Mouse (Mus musculus) thymus, postnatal 10 days (tissue): ENCODE data around the gene Slc38a4.

Source experiments
- DNase-seq, 2 experiments: peaks; one replicate each; pipeline ENCODE4 v3.0.0; 2021; ENCODE audit warnings: low spot score in 2 of 2

Gene Slc38a4

GRCm38 (mm10) chr15:97015036-97015596, 40.6 kb downstream of the Slc38a4 start:
- DNase-seq, result no peak

- DNase-seq, result no peak
These were observed 44.0 kb downstream of the Slc38a4 start for GRCm38 (mm10) chr15:97011599-97012372.

DNA sequence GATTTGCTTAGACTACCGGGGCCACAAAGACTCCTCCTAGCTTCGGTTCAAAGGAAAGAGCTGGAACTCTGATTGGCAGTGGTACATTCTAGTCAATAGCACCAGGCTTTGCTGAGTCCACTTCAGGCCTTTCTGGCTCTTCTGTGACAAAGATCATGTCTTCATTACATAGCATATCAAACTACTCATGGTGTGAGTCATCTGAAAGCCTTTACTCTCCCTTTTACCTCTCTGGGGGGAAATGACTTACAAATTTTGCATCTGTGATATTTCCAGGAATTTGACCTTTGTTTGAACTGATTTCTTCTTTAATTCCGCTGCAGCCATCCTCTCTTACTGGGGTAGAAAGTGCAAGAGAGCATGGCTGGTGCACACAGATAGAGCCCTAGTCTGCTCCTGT, 46.5 kb downstream of the Slc38a4 start:
- no peak for DNase-seq

- DNase-seq, result no peak
These were observed 50.0 kb downstream of the Slc38a4 start for GRCm38 (mm10) chr15:97005631-97006234.

- no peak for DNase-seq
These were observed 51.3 kb downstream of the Slc38a4 start for GRCm38 (mm10) chr15:97004525-97004867.

- no peak for DNase-seq
These were observed 51.8 kb downstream of the Slc38a4 start for GRCm38 (mm10) chr15:97003851-97004524.

DNA sequence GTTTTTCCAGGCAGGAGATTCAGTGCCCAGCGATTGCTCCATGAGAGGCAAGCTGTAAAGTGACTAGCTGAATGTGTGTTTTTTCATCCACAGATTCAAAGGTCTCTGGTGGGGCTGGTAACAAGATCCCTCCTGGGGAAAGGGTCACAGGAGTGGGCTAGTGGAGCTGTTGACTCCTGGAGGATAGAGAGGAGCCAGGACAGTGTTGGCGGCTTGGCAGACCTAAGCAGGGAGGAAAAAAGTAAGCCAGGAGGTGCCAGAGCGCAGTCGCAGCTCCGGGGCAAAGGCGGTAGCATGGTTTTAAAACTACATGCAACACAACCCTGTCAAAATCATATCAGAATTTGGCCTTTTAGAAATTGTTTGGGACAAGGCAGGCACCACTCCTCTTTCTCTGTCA, 52.6 kb downstream of the Slc38a4 start:
- no peak for DNase-seq

DNA sequence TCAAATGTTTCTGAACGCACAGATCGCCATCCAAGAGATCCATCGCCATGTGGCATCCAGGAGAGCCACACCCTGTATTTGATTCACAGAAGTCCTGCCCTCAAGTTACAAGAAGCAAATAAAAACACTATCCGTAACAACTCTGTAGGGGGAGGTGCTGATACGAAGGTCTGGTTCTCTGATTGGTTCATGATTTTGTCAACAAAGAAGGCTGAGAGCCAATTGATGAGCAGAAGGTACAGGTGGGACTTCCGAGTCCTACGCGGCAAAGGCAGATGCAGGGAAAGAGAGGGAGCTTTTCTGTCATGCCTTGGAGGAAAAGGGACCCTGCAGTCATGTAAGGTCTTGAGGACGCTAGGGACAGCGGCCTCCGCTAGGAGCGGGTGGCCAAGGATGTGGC, 53.0 kb downstream of the Slc38a4 start:
- DNase-seq, result no peak

- DNase-seq, result no peak
These were observed 53.9 kb downstream of the Slc38a4 start for GRCm38 (mm10) chr15:97001886-97002285.

DNA sequence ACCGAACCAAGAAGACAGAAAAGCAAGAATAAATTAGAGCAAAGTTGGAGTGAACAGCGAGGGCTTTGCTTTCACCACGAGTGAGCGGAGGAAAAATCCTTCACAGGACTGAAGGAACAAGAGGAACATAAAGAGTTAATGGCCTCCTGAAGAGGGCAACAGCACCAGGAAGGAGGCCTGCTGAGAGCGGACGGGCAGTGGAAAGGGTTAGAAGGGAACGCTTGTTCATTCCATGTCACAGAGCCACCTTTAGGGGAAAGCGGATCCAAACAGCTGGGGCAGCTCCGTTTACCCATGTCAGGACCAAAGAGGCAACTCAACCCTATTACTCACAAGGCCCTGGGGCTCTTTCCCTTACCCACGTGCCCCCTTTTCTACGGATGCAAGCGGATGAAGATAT, 54.3 kb downstream of the Slc38a4 start:
- DNase-seq, result no peak

DNA sequence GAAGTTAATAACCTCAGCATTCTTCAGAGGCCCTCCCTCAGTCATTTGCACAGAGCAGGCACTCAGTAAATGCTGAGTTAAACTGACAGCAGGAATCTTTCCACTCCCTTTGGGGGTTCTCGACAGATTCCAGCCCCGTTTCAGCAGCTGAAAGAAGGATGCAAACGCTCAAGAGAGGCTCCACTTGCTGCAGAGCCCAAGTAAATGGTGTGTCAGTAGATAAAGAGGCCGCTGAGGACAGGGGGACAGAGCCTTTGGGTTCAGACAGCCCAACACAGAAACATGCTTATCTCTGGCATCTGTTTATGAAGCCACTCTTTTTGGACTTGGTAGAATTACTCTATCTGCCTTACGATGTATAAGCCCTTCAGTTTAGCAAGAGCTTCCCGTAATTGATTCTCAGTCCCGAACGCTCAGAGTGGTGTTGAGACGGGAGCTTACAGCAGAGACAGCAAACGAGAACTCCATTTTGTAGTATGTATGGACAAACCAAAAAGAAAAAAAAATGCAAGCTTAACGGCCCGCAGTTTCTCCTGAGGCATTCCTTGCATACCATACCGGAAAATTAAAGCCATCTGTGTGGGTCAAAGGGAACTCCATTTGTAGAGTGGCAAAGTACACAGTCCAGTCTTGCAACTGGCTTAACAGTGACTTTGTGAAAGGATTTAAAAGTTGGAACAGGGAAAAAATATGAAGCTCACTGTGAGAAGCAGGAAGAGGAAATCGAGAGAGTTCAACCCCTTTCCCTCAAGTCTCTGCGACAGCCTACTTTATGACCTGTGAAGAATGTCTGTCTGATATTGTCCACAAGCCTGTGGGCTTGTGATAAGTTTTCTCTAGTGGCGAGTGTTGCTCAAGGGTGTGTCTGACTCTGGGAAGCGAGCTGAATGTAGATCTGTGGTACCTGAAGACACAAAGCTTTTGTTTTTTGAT, 55.2 kb downstream of the Slc38a4 start:
- no peak for DNase-seq

DNA sequence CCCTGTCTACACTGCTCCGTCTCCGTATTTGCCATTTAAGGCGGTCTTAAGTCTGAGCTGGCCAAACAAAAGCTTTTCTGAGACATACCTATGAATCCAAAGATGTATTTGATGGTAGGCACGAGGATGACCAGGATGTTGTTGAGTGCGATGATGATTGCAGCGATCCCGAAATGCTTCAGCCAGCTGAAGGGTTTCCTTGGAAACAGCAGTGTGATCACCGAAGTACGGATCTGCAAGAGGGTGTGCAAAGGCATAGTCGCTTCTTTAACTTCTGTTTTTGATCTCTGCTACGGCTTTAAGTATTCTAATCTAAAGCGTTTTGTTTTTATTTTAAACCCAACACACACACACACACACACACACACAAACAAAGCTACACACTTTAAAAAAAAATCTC, 56.4 kb downstream of the Slc38a4 start:
- no peak for DNase-seq

DNA sequence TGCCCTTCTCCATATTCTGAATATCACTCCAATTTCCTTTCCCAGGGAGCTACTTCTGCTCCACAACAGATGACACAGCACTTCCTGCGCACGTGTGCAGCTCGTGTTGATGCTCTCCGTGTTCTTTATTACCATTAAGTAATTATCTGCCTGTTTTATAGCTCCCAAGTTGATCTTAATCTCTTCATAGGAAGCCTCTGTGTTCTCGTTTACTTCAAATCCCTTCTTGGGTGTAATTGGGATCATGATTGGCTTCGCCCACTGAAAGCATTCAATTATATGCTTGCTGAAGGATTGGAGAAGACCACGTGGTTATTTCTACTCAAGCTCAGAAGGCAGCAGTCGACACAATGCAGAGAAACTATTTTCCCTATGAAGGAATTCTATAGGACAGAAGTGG, 70.1 kb downstream of the Slc38a4 start:
- no peak for DNase-seq

DNA sequence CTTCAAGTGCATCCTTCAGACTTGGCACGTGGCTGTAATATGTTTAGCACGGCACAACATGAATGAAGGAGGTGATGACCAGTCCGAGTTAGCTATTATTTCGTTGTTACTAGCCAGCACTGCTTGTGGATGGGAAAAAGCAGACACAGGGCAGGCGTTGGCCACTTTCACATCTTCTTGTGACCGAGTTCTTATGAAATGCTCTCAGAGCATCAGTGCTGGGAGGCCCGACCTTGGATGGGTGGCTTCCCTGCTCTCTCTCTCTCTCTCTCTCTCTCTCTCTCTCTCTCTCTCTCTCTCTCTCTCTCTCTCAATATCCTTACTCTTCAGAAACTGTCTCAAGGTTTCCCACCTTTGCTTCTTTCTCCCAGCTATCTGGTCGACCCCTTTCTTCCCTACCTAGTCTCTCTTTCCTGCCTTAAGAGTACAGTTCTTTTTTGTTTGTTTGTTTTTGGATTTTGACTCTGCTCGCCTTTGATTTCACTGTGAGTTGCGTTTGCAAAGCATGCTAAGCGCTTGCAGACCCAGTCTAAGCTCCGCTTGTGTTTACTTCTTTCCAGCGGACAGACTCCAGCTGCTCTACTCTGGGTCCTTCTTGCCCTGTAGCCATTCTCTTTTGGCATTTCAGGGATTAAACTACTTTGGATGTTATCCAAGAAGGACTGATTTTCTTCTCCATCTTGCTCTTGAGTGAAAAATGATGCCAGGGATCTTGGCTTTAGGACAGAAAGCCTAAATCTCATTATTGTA, 72.0 kb downstream of the Slc38a4 start:
- DNase-seq, result no peak

DNA sequence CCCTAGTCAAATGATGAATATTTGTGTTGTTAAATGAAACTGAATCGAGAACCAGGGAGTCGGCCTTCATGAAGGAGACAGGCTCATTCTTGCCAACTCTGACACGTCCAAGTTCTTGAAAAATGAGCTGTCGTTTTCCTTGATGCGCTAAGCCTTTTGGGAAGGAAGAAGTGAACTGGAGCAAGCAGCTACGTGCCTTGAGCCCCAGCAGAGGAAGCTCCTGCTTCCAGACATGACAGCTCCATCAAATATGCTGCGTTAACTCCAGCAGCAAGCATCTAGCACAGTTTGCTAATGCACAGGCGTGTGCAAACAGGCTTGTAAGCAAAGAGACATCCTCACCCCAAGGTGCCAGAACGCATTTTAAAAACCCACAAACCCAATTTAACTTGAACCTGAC, 80.6 kb downstream of the Slc38a4 start:
- DNase-seq, result no peak

DNA sequence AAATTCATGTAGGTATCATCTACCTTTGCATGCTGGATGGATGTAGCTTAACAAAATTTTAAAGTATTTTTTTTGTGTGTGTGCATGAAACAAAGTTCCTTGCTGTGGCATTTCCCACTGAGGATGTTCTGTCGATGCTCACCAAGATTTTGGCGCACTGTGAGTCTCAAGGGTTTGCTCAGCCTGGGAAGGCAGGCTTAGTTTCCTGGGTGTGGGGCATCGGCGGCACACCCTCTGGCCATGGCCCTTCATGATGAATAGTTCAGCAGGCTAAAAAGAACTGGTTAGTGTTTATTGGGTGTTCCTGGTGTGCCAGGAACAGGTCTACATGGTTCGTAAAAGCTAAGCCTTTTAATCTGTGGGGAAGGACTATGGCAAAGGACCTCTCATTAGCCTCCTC, 81.6 kb downstream of the Slc38a4 start:
- no peak for DNase-seq

- no peak for DNase-seq
These were observed 82.4 kb downstream of the Slc38a4 start for GRCm38 (mm10) chr15:96973370-96973769.

- DNase-seq, result no peak
These were observed 83.0 kb downstream of the Slc38a4 start for GRCm38 (mm10) chr15:96972706-96973274.

DNA sequence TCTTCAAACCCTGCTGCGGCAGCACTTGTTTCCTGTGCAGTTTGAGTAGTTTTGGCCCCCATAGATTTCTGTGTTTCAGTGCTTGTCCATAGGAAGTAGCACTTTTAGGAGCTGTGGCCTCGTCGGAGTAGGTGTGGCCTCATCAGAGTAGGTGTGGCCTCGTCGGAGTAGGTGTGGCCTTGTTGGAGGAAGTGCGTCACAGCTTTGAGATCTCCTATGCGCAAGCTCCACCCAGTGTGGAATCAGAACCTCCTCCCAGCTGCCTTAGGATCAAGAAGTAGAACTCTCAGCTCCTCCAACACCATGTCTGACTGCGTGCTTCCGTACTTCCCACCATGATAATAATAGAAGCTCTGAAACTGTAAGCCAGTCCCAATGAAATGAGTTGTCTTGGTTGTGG, 83.8 kb downstream of the Slc38a4 start:
- no peak for DNase-seq

GRCm38 (mm10) chr15:96969792-96970191, 86.0 kb downstream of the Slc38a4 start:
- DNase-seq, result no peak

GRCm38 (mm10) chr15:96968741-96969140, 87.0 kb downstream of the Slc38a4 start:
- DNase-seq, result no peak
